Mouse (Mus musculus) testis, adult 2 months (tissue): ENCODE measurements around the gene Fbxo42.

Experiments used
- CTCF ChIP-seq: fragments of 200-500 bp; IDR thresholded peaks from 2 replicates; pipeline ENCODE4 v1.5.1; 2012; ENCODE audit warnings: low read depth, mild to moderate bottlenecking, inconsistent platforms, low read length, moderate library complexity; ENCODE audit not compliant: control insufficient read depth, insufficient read depth, insufficient replicate concordance
- POLR2A ChIP-seq: fragments of 200-500 bp; IDR thresholded peaks from 2 replicates; pipeline ENCODE4 v1.6.1; 2012; ENCODE audit warnings: low read depth, mild to moderate bottlenecking, inconsistent platforms, low read length, moderate library complexity; ENCODE audit not compliant: control insufficient read depth

DNA sequence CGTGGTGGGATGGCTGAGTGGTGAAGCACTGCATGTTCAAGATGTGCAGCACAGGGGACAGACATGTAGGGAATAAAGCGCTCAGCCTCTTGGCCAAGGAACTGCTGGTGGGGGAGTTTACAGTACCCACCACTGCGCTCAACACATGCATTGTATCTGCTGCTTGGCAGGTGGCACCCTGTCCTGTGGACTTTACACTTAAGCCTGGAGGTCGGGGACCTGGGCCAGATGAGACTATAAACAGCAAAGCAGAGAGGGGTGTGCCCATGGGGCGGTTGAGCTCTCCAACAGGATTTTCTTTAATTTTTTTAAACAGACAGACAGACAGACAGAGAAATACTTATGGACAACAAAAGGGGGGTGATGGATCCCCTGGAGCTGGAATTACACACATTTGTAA, 59.4 kb downstream of the Fbxo42 start:
- no peak for TF ChIP-seq CTCF
- TF ChIP-seq POLR2A, result no peak
